Mouse (Mus musculus) G1E-ER4 (cell line): Measurements from ENCODE around the gene Tpm1. TPM values are rescaled to one million over a fixed set of nuclear protein-coding genes. Genes with fewer than 3 reads are reported as not detected.

Experiments used
- GATA1 ChIP-seq: IDR thresholded peaks from one replicate; pipeline ENCODE4 v1.8.0; 2012; ENCODE audit warnings: low read length, inconsistent platforms
- polyA plus RNA-seq: library from polyadenylated mRNA; stranded (reverse); fragments of >175 nt; gene quantifications from 2 replicates; pipeline ENCODE4 v1.2.3, GENCODE M21; 2012

The Tpm1 gene
- polyA plus RNA-seq, 1 experiment = 80.5 TPM

DNA sequence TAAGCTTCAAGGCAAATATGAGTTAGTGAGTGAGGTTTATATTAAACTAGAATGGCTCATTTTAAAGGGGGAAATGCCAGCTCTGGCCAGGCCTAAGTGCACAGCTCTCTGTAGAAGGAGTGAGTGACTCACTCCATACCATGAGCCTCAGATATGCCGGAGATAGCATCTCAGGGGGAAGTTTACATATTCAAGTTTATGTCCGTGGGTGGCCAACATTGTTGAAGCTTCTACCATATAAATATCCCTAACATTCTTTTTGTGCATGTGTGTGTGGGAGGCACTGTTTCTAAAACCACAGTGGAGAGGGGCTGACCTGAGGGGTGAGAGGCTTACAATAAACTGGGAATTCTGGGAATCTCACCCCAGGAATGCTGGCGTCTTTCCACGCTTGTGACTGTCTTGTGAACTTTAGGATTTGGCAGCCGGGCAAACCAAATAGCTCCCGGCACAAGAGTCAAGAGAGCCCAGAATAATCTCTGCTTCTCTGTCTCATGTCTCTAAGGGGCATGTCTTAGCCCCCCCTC, 60.3 kb downstream of the Tpm1 start:
- no peak for TF ChIP-seq GATA1

- no peak for TF ChIP-seq GATA1
Measured at GRCm38 (mm10) chr9:66988198-66988887, 60.9 kb downstream of the Tpm1 start.

DNA sequence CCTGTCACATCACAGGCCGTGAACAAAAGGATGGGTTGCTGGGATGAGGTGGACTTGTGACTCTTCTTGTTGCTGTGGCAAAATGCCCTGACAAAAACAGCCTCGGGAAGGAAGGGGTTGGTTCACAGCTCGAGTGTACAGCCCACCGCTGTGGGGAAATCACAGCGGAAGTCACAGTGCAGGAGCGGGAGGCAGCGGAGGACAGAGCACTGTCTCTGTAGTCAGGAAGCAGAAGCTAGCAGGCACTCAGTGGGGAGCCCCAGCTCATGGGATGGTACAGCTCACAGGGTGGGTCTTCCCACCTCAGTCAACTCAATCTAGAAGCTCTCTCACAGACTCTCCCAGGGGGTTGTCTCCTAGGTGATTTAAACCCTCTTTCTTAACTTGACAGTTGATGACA, 63.8 kb downstream of the Tpm1 start:
- no peak for TF ChIP-seq GATA1

GRCm38 (mm10) chr9:66982085-66982484, 67.1 kb downstream of the Tpm1 start:
- no peak for TF ChIP-seq GATA1

DNA sequence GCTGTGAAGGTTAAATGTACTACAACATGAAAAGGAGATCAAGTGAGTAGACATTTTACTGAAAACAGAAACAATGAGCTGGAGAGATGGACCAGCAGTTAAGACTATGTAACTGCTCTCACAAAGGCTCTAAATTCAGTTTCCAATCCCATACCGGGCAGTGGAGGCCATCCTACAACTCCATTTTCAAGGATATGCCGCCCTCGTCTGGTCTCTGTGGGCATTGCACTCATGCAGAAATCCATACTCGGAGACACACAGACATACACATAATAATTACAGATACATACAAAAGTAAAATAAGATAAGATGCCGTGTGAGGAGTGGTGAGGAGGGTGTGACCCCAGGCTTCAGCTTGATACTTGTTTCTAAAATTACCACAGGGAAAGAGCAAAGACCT, 68.7 kb downstream of the Tpm1 start:
- TF ChIP-seq GATA1 = no peak

GRCm38 (mm10) chr9:66978468-66978867, 70.7 kb downstream of the Tpm1 start:
- no peak for TF ChIP-seq GATA1

- no peak for TF ChIP-seq GATA1
Measured at GRCm38 (mm10) chr9:66977982-66978381, 71.2 kb downstream of the Tpm1 start.

DNA sequence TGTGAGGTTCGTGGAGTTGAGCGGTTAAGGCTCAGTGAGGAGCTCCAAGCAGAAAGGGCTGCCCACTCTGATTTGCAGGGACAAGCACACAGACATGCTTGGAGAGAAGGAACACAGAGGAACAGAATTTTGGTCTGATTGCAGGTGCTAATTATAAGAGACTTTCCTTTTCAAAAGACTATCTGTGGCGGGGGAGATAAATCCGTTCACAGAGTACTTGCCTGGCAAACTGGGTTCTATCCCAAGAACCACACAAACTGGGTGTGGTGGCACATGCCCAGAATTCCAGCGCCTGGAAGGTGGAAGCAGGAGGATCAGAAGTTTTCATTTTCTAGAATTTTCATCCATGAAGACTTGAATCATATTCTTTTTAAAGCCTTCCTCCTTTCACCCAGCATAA, 72.1 kb downstream of the Tpm1 start:
- no peak for TF ChIP-seq GATA1

DNA sequence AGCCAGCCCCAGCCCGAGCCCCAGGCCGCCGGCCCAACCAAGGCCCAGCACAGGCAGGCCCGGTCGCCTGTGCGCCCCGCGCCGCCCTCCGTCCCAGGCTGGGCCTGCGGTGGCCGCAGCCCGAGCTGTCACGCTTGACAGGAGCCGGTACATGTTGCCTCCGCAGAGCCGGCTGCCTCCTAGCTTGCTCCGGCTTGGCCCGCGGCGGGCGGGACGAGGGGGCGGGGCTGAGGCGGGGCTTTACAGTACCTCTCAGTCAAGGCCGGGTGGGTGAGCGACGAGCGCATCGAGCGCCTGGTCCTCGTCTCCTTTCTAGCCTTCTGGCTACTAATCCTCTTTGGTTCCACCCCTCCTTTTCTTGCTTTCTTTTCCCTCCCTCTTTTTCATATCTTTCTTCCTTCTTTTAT, 74.0 kb downstream of the Tpm1 start, which contains the start of gene Lactb:
Gene Lactb (minus strand): TSS at position 246 of the 407 bp plus-strand sequence.
- TF ChIP-seq GATA1 = no peak

- no peak for TF ChIP-seq GATA1
Measured at GRCm38 (mm10) chr9:66974721-66975225, 74.4 kb downstream of the Tpm1 start.

Other genes starting within 250 kb of the Tpm1 start
- gene Aph1c, start 214.7 kb downstream of the Tpm1 start, polyA plus RNA-seq = 0.01 TPM in 1 of 2 replicates, not detected in the other
- gene Rab8b, start 129.7 kb downstream of the Tpm1 start, polyA plus RNA-seq = 3.2 and 4.2 TPM in 2 replicates
- 160 and 172 TPM in 2 replicates for gene Rps27l, start 103.3 kb downstream of the Tpm1 start, polyA plus RNA-seq
- gene Lactb, start 73.9 kb downstream of the Tpm1 start, polyA plus RNA-seq = 5.3 and 7.4 TPM in 2 replicates